Mouse (Mus musculus) kidney, embryonic 15.5 days (tissue): Measurements from ENCODE around the gene Slc4a3. TPM values are rescaled to one million over a fixed set of nuclear protein-coding genes. Genes with fewer than 3 reads are reported as not detected.

Experiments
- ATAC-seq: fragments of 200-750 bp; cut with Nextera tagmentation; replicated peaks from 2 replicates; pipeline ENCODE4 v1.8.0; 2017; ENCODE audit warnings: moderate TSS enrichment; ENCODE audit not compliant: low FRiP score
- H3K27ac ChIP-seq: fragments of 300-500 bp; sonication (generic); 2 replicates; pipeline ENCODE4 v1.5.1; 2015; ENCODE audit warnings: mild to moderate bottlenecking, inconsistent platforms
- H3K27me3 ChIP-seq: fragments of 300-500 bp; sonication (generic); 2 replicates; pipeline ENCODE4 v1.6.1; 2015; ENCODE audit warnings: inconsistent platforms
- H3K36me3 ChIP-seq: fragments of 300-500 bp; sonication (generic); 2 replicates; pipeline ENCODE4 v1.6.1; 2015; ENCODE audit warnings: inconsistent platforms
- H3K4me1 ChIP-seq: fragments of 300-500 bp; sonication (generic); 2 replicates; pipeline ENCODE4 v1.6.1; 2015; ENCODE audit warnings: inconsistent platforms
- H3K4me2 ChIP-seq: fragments of 300-500 bp; sonication (generic); 2 replicates; pipeline ENCODE4 v1.6.1; 2015; ENCODE audit warnings: moderate library complexity, mild to moderate bottlenecking, inconsistent platforms
- H3K4me3 ChIP-seq: fragments of 300-500 bp; sonication (generic); replicated peaks from 2 replicates; pipeline ENCODE4 v1.5.1; 2015; ENCODE audit warnings: mild to moderate bottlenecking, inconsistent platforms
- H3K9ac ChIP-seq: fragments of 300-500 bp; sonication (generic); 2 replicates; pipeline ENCODE4 v1.6.1; 2015; ENCODE audit warnings: mild to moderate bottlenecking, inconsistent platforms
- H3K9me3 ChIP-seq: fragments of 300-500 bp; sonication (generic); replicated peaks from 2 replicates; pipeline ENCODE4 v1.6.1; 2016; ENCODE audit warnings: inconsistent platforms
- WGBS: fragments of 180-500 bp; shearing (Covaris S2); methylation state at CpG from one replicate; pipeline ENCODE4 v1.1.7; 2015; ENCODE audit warnings: mixed read lengths; 5-methylcytosine and 5-hydroxymethylcytosine counted together
- polyA plus RNA-seq: library from polyadenylated mRNA; unstranded; fragments of >200 nt; fragmentation: Nextera tagmentation; extraction: Ambion mirVana; gene quantifications from 2 replicates; pipeline ENCODE4 v1.2.1, GENCODE M21; 2015

Slc4a3 gene
- polyA plus RNA-seq, 1 experiment from 2014 or later = 22.5 TPM

GRCm38 (mm10) chr1:75509586-75509985 lies 36.5 kb upstream of the Slc4a3 start:
- H3K27me3 ChIP-seq = no peaks in the 10 kb centered on the region
- no peak overlapping the region for H3K9ac ChIP-seq
- peaks cover 55% of the 10 kb centered on the region for H3K4me1 ChIP-seq
- H3K4me2 ChIP-seq = no peak overlapping the region
- WGBS = 60% methylated on average over 20 of the region's 20 CpGs
- no peaks in the 10 kb centered on the region for H3K9me3 ChIP-seq
- no peak overlapping the region for H3K4me3 ChIP-seq
- ATAC-seq = no peak
- H3K36me3 ChIP-seq = no peaks in the 10 kb centered on the region
- H3K27ac ChIP-seq = 0 out of 2 replicates have a peak overlapping the region, but pooled peaks have one; percentile 6

GRCm38 (mm10) chr1:75510154-75510553 lies 35.9 kb upstream of the Slc4a3 start:
- H3K36me3 ChIP-seq = no peaks in the 10 kb centered on the region
- H3K9ac ChIP-seq = no peak overlapping the region
- no peaks in the 10 kb centered on the region for H3K9me3 ChIP-seq
- 78% methylated on average over 5 of the region's 5 CpGs for WGBS
- no peak overlapping the region for H3K27ac ChIP-seq
- no peak overlapping the region for H3K4me3 ChIP-seq
- no peaks in the 10 kb centered on the region for H3K27me3 ChIP-seq
- H3K4me2 ChIP-seq = no peak overlapping the region
- peaks cover 50% of the 10 kb centered on the region for H3K4me1 ChIP-seq
- ATAC-seq = no peak

GRCm38 (mm10) chr1:75511437-75512210 lies 34.4 kb upstream of the Slc4a3 start:
- Histone ChIP-seq H3K4me3 (no peak overlapping the region), H3K4me2 (no peak overlapping the region), H3K27ac (peak overlapping the region; percentile 57), H3K36me3 (no peaks in the 10 kb centered on the region), H3K9me3 (no peaks in the 10 kb centered on the region), H3K27me3 (no peaks in the 10 kb centered on the region), H3K4me1 (peaks cover 44% of the 10 kb centered on the region), H3K9ac (no peak overlapping the region)
- WGBS = 66% methylated on average over 4 of the region's 4 CpGs
- no peak; the same call in 1 of the 2 replicates for ATAC-seq

GRCm38 (mm10) chr1:75512550-75512949 lies 33.5 kb upstream of the Slc4a3 start:
- Histone ChIP-seq H3K4me3 (no peak overlapping the region), H3K9ac (no peak overlapping the region), H3K27ac (no peak overlapping the region), H3K36me3 (no peaks in the 10 kb centered on the region), H3K27me3 (no peaks in the 10 kb centered on the region), H3K9me3 (no peaks in the 10 kb centered on the region), H3K4me1 (peaks cover 35% of the 10 kb centered on the region), H3K4me2 (no peak overlapping the region)
- ATAC-seq = no peak
- 91% methylated on average over 3 of the region's 3 CpGs for WGBS

GRCm38 (mm10) chr1:75516703-75517380 lies 29.2 kb upstream of the Slc4a3 start:
- ATAC-seq = no peak
- no peak overlapping the region for H3K9ac ChIP-seq
- no peaks in the 10 kb centered on the region for H3K27me3 ChIP-seq
- no peak overlapping the region for H3K4me3 ChIP-seq
- H3K4me2 ChIP-seq = no peak overlapping the region
- no peak overlapping the region for H3K27ac ChIP-seq
- H3K9me3 ChIP-seq = no peaks in the 10 kb centered on the region
- H3K36me3 ChIP-seq = no peaks in the 10 kb centered on the region
- peaks cover 21% of the 10 kb centered on the region for H3K4me1 ChIP-seq
- WGBS = 77% methylated on average over 15 of the region's 15 CpGs

- WGBS = 69% methylated on average over 3 of the region's 4 CpGs
- ATAC-seq = no peak
Measured at GRCm38 (mm10) chr1:75517984-75518383, 28.1 kb upstream of the Slc4a3 start.

GRCm38 (mm10) chr1:75518427-75518826 lies 27.6 kb upstream of the Slc4a3 start:
- 93% methylated on average over 4 of the region's 4 CpGs for WGBS
- peak overlapping the region; percentile 64 for H3K27ac ChIP-seq
- H3K4me2 ChIP-seq = no peak overlapping the region
- H3K9ac ChIP-seq = no peak overlapping the region
- peaks cover 30% of the 10 kb centered on the region for H3K4me1 ChIP-seq
- no peaks in the 10 kb centered on the region for H3K9me3 ChIP-seq
- no peak overlapping the region for H3K4me3 ChIP-seq
- no peaks in the 10 kb centered on the region for H3K27me3 ChIP-seq
- ATAC-seq = no peak
- H3K36me3 ChIP-seq = no peaks in the 10 kb centered on the region

More at GRCm38 (mm10) chr1:75517984-75518383, 28.1 kb upstream of the Slc4a3 start:
- H3K4me1 ChIP-seq = peaks cover 30% of the 10 kb centered on the region
- H3K9me3 ChIP-seq = no peaks in the 10 kb centered on the region
- no peak overlapping the region for H3K9ac ChIP-seq
- no peaks in the 10 kb centered on the region for H3K36me3 ChIP-seq
- no peak overlapping the region for H3K4me3 ChIP-seq
- no peak overlapping the region for H3K4me2 ChIP-seq
- H3K27me3 ChIP-seq = no peaks in the 10 kb centered on the region
- peak overlapping the region; percentile 64 for H3K27ac ChIP-seq

GRCm38 (mm10) chr1:75519576-75519975 lies 26.5 kb upstream of the Slc4a3 start:
- no peak for ATAC-seq
- H3K9ac ChIP-seq = no peak overlapping the region

GRCm38 (mm10) chr1:75521321-75522031 lies 24.6 kb upstream of the Slc4a3 start, which contains the start of gene Stk11ip:
Gene Stk11ip, plus strand, starts transcription at chr1:75521529.
- WGBS = under 1% methylated on average over 46 of the region's 46 CpGs
- peak within 1 kb of the TSS; percentile 96 for H3K27ac ChIP-seq
- peak; percentile 97 for ATAC-seq

More at GRCm38 (mm10) chr1:75519576-75519975, 26.5 kb upstream of the Slc4a3 start:
- H3K4me1 ChIP-seq = peaks cover 30% of the 10 kb centered on the region
- H3K27me3 ChIP-seq = no peaks in the 10 kb centered on the region
- no peak overlapping the region for H3K4me2 ChIP-seq
- 61% methylated on average over 5 of the region's 5 CpGs for WGBS
- H3K9me3 ChIP-seq = no peaks in the 10 kb centered on the region
- peak overlapping the region; percentile 96 for H3K27ac ChIP-seq
- H3K36me3 ChIP-seq = no peaks in the 10 kb centered on the region
- H3K4me3 ChIP-seq = no peak overlapping the region

GRCm38 (mm10) chr1:75524679-75525078 lies 21.4 kb upstream of the Slc4a3 start:
- Histone ChIP-seq H3K27ac (no peak overlapping the region), H3K4me2 (no peak overlapping the region), H3K4me3 (no peak overlapping the region), H3K36me3 (peaks cover 44% of the 10 kb centered on the region), H3K9me3 (no peaks in the 10 kb centered on the region), H3K27me3 (no peaks in the 10 kb centered on the region), H3K9ac (0 out of 2 replicates have a peak overlapping the region, but pooled peaks have one; percentile 3), H3K4me1 (peaks cover 19% of the 10 kb centered on the region)
- no peak for ATAC-seq
- 82% methylated on average over 7 of the region's 7 CpGs for WGBS

More at GRCm38 (mm10) chr1:75521321-75522031, 24.6 kb upstream of the Slc4a3 start, which contains the start of gene Stk11ip:
- H3K4me1 ChIP-seq = peaks cover 30% of the 10 kb centered on the region
- no peaks in the 10 kb centered on the region for H3K9me3 ChIP-seq
- H3K9ac ChIP-seq = peak within 1 kb of the TSS; percentile 51
- peak within 1 kb of the TSS; percentile 71 for H3K4me3 ChIP-seq
- H3K36me3 ChIP-seq = peaks cover 14% of the 10 kb centered on the region
- H3K4me2 ChIP-seq = peak within 1 kb of the TSS; percentile 68
- no peaks in the 10 kb centered on the region for H3K27me3 ChIP-seq

- Histone ChIP-seq H3K4me3 (no peak overlapping the region), H3K4me1 (peaks cover 21% of the 10 kb centered on the region), H3K9me3 (no peaks in the 10 kb centered on the region), H3K27me3 (no peaks in the 10 kb centered on the region), H3K9ac (no peak overlapping the region), H3K4me2 (no peak overlapping the region), H3K27ac (no peak overlapping the region), H3K36me3 (peaks cover 74% of the 10 kb centered on the region)
- WGBS = 79% methylated on average over 4 of the region's 4 CpGs
- no peak for ATAC-seq
Measured at GRCm38 (mm10) chr1:75530546-75530945, 15.5 kb upstream of the Slc4a3 start.
